Mouse (Mus musculus): Measurements from ENCODE around the gene Ap4s1.
A peak's percentile ranks its signal among the peaks of the same experiment; 100 is the strongest.
"Not testable (repeated sequence)": the region's sequence is repeated elsewhere in the genome, so short reads cannot be mapped to it uniquely, and the experiment has no call there.

Ap4s1 gene

DNA sequence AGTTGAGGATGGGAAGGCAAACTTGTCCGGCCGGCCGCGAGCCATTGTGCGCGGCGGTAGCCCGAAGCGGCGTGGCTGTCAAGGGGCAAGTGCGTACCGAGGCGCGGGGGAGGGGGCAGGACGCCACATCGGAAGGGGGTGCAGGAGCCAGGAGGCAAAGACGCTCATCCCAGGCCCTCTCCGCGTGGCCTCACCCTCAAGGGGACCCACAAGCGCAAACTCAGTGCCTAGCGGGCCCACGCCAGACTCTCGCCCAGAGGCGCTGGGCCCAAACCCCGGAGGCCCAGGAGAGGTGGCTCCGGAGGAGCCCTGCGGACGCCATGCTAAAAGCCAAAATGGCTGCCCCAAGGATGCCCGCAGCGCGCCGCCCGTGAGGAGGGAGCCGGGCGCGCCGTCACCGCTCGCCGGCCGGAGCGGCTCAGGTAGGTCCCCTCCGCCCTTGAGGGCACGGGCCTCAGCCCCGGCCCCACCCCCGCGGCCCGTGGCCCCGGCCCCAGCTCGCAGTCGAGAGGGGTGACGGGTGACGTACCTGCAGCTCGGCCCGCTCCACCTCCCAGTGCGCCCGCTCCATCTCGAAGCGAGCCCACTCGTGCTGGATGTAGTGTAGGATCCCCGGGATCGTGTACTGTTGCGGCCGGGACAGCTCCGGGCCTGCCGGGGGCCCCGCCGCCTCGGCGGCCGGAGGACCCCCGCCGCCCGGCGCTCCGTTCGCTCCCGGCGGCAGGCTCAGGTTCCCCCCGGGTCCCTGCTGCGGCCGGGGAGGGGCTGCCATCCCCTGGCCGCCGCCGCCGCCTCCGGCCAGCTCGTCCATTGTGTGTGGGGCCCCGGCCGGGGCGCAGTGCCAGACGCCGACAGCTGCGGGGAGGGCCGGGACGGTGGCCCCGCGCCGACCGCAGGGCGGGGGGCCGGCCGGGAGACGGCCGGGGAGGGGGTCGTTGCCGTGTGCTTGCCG, at the start of gene Ap4s1:
TSS of gene Ap4s1 (plus strand) at position 141 of the 952 bp plus-strand sequence.
- peak; percentile 68 to 87 for DNase-seq

GRCm38 (mm10) chr12:51641871-51642270, 49.0 kb upstream of the Ap4s1 start:
- DNase-seq = no peak

DNA sequence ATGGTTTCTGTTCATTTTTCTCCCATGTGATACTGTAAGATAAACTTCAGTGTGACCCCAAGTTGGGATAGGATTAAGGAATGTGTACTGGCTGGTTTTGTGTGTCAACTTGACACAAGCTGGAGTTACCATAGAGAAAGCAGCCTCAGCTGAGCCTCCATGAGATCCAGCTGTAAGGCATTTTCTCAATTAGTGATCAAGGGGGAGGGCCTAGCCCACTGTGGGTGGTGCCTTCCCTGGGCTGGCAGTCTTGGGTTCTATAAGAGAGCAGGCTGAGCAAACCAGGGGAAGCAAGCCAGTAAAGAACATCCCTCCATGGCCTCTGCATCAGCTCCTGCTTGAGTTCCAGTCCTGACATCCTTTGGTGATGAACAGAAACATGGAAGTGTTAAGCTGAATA, 41.4 kb upstream of the Ap4s1 start:
- DNase-seq = not testable (repeated sequence)

- no peak for DNase-seq
Measured at GRCm38 (mm10) chr12:51655944-51656465, 34.8 kb upstream of the Ap4s1 start.

DNA sequence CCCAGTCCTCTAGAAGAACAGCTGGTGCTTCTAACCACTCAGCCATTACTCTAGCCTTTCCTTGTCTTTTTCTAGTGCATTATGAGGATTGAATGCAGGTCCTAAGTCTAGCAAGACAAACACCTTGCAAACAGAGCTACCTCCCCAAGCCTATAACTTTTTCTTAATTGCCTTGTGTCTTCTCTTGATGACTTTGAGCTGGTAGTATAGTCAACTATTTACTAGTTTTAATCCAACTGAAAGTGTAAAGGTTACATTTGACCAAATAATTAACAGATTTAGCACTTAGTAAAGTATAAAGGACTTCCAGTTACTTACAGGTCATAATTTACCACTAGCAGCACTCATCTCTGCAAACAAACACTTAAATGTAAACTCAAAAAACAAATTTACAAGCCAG, 27.8 kb upstream of the Ap4s1 start:
- no peak for DNase-seq

- DNase-seq = no peak
Measured at GRCm38 (mm10) chr12:51663908-51664307, 26.9 kb upstream of the Ap4s1 start.

- no peak for DNase-seq
Measured at GRCm38 (mm10) chr12:51666708-51667430, 24.0 kb upstream of the Ap4s1 start.

DNA sequence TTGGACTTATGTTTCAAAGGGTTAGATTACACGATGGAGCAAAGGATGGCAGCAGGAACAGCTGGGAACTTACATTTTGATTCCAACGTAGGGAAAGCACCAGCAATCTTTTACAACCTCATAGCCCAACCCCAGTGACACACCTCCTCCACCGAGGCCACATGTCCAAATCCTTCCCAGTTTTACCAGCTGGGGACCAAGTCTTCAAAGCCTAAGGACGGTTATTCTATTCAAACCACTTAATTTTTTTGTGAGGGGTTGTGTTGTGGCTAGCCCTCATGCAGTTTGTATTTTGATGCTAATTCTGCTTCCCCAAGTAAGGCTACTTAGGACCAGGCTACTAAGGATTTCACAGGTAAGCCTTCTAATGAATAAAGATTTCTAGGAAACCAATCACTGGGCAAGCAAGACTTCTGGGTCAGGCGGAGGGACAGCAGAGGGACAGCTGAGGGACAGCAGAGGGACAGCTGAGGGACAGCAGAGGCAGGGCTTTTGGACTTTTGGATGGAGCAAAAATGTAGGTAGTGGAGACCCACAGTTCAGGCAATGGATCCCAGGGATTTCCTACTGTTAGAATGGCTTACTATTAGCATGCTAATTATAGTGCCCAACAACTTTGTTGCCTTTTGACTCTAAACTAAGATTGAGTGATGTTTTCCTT, 19.5 kb upstream of the Ap4s1 start:
- DNase-seq = no peak

- DNase-seq = no peak
Measured at GRCm38 (mm10) chr12:51673270-51673669, 17.6 kb upstream of the Ap4s1 start.

DNA sequence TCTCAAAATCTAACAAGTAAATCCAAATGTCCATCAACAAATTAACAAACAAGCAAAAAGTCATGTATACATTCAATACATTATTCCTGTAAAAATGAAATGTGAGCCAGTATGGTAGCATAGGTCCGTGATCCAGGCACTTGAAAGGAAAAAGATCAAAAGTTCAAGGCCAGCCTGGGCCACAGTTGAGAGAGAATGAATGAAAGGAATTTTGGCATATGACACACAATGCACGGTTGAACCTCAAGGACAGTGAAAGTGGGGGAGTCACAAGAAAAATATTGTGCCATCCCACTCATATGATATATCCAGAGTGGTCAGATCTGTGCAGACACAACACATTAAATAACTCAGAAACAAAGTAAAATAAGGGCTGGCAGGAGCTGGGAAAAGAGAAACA, 14.4 kb upstream of the Ap4s1 start:
- DNase-seq = no peak

DNA sequence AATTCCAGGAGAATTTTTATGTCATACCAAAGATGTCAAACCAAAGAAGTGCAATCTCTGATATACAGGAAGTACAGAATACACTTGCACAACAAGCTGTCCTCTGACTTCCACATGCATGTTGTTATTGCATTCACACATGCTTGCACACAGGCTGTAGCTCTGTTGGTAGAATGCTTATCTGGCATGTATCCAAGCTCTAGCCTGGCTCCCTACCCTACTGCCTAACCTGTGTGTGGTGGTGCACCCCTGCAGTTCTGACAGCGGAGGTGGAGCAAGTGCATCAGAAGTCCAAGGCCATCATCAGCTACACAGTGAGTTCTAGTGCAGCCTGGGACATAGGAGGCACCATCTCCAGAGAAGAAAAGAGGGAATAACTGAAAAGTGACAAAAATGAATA, 12.0 kb upstream of the Ap4s1 start:
- peak; percentile 38 to 54 for DNase-seq

- DNase-seq = no peak
Measured at GRCm38 (mm10) chr12:51688546-51688945, 2.3 kb upstream of the Ap4s1 start.

GRCm38 (mm10) chr12:51691845-51692632, 1.2 kb downstream of the Ap4s1 start, which contains the start of gene Strn3:
TSS of gene Strn3 (minus strand) at chr12:51691897.
- DNase-seq = peak; percentile 95 to 99

DNA sequence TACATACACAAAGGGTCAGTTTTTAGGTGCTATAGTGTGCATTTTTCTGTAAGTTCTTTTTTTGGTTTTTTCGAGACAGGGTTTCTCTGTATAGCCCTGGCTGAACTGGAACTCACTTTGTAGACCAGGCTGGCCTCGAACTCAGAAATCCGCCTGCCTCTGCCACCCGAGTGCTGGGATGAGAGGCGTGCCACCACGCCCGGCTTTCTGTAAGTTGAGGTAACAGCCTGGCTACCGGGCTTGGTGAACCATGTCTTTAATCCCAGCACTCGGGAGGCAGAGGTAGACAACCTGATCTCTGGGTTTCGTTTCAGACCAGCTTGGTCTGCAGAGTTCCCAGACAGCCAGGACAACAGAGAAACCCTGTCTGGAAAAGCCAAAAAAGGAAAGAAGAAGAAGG, 2.0 kb downstream of the Ap4s1 start:
- DNase-seq = peak in 1 of 2 experiments; percentile 49

DNA sequence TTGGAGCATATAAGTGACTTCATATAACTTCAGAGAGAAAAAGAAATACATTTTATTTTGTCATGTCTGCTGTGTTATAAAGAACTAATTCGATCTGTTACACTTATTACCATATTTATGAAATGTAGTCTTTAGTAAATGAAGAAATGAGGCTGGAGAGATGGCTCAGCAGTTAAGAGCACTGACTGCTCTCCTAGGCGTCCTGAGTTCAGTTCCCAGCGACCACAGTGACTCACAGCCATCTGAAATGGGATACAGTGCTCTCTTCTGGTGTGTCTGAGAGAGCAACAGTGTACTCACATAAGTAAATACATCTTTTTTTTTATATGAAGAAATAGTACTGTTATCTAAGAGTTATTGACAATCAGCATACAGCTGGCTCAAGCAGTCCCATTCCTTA, 2.6 kb downstream of the Ap4s1 start:
- DNase-seq = no peak

GRCm38 (mm10) chr12:51694096-51694495, 3.3 kb downstream of the Ap4s1 start:
- no peak for DNase-seq

DNA sequence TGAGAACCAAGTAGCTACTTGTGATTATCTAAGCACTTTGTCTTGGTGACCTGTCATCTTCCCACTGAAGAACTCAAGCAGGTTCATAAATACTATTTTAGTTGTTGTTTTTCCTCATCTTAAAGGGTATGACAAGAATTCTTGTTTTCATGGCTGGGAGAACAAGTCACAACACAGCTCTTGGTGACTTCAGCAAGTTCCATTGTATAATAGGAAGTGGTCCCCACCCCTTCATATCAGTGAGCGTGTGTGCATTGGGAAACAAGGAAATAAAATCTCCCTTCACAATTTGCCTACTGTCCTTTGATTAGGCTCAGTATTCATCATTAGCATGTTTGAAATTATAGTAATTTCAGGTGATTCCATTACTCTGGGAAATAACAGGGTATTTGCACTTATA, 4.1 kb downstream of the Ap4s1 start:
- DNase-seq = no peak

DNA sequence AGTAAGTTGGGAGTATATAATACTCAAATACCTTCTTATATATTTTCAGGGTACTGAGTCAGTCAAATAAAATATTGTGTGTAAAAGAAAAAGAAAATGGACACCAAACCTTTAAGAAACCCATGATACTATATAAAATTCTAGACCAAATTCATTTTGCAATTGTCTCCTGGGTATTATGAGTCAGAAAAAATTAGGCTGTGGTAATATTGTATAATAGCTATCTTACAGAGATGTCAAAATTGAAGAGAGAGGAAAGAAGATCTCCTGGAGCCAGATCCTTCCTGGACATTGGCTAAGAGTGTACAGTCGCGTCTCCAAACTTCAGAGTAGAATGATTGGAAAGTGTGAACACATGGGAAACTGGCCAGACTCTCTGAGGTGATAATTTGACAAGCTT, 5.3 kb downstream of the Ap4s1 start:
- DNase-seq = no peak

- DNase-seq = no peak
Measured at GRCm38 (mm10) chr12:51699623-51700393, 9.0 kb downstream of the Ap4s1 start.

GRCm38 (mm10) chr12:51701723-51702122, 10.9 kb downstream of the Ap4s1 start:
- DNase-seq = no peak

GRCm38 (mm10) chr12:51703859-51704258, 13.0 kb downstream of the Ap4s1 start:
- no peak for DNase-seq
